Mouse (Mus musculus) kidney, embryonic 15.5 days (tissue): Measurements from ENCODE around the gene Zcchc24. TPM values are rescaled to one million over a fixed set of nuclear protein-coding genes. Genes with fewer than 3 reads are reported as not detected.

Experiments used
- ATAC-seq: fragments of 200-750 bp; cut with Nextera tagmentation; replicated peaks from 2 replicates; pipeline ENCODE4 v1.8.0; 2017; ENCODE audit warnings: moderate TSS enrichment; ENCODE audit not compliant: low FRiP score
- H3K27ac ChIP-seq: fragments of 300-500 bp; sonication (generic); 2 replicates; pipeline ENCODE4 v1.5.1; 2015; ENCODE audit warnings: mild to moderate bottlenecking, inconsistent platforms
- H3K27me3 ChIP-seq: fragments of 300-500 bp; sonication (generic); 2 replicates; pipeline ENCODE4 v1.6.1; 2015; ENCODE audit warnings: inconsistent platforms
- H3K36me3 ChIP-seq: fragments of 300-500 bp; sonication (generic); 2 replicates; pipeline ENCODE4 v1.6.1; 2015; ENCODE audit warnings: inconsistent platforms
- H3K4me1 ChIP-seq: fragments of 300-500 bp; sonication (generic); 2 replicates; pipeline ENCODE4 v1.6.1; 2015; ENCODE audit warnings: inconsistent platforms
- H3K4me2 ChIP-seq: fragments of 300-500 bp; sonication (generic); 2 replicates; pipeline ENCODE4 v1.6.1; 2015; ENCODE audit warnings: moderate library complexity, mild to moderate bottlenecking, inconsistent platforms
- H3K4me3 ChIP-seq: fragments of 300-500 bp; sonication (generic); replicated peaks from 2 replicates; pipeline ENCODE4 v1.5.1; 2015; ENCODE audit warnings: mild to moderate bottlenecking, inconsistent platforms
- H3K9ac ChIP-seq: fragments of 300-500 bp; sonication (generic); 2 replicates; pipeline ENCODE4 v1.6.1; 2015; ENCODE audit warnings: mild to moderate bottlenecking, inconsistent platforms
- H3K9me3 ChIP-seq: fragments of 300-500 bp; sonication (generic); replicated peaks from 2 replicates; pipeline ENCODE4 v1.6.1; 2016; ENCODE audit warnings: inconsistent platforms
- whole genome bisulfite sequencing: fragments of 180-500 bp; shearing (Covaris S2); methylation state at CpG from one replicate; pipeline ENCODE4 v1.1.7; 2015; ENCODE audit warnings: mixed read lengths; 5-methylcytosine and 5-hydroxymethylcytosine counted together
- polyA plus RNA-seq: library from polyadenylated mRNA; unstranded; fragments of >200 nt; fragmentation: Nextera tagmentation; extraction: Ambion mirVana; gene quantifications from 2 replicates; pipeline ENCODE4 v1.2.1, GENCODE M21; 2015

Gene Zcchc24
- polyA plus RNA-seq, 1 experiment from 2014 or later: 21.0 TPM

- Histone ChIP-seq H3K9me3 (no peaks in the 10 kb centered on the region), H3K4me3 (no peak overlapping the region), H3K27ac (no peak overlapping the region), H3K4me2 (no peak overlapping the region), H3K9ac (no peak overlapping the region), H3K36me3 (peaks cover 16% of the 10 kb centered on the region), H3K4me1 (peaks cover 41% of the 10 kb centered on the region), H3K27me3 (no peaks in the 10 kb centered on the region)
- ATAC-seq: no peak
- 68% methylated on average over 11 of the region's 11 CpGs for WGBS
These were observed 23.3 kb downstream of the Zcchc24 start for GRCm38 (mm10) chr14:25745365-25746184.

DNA sequence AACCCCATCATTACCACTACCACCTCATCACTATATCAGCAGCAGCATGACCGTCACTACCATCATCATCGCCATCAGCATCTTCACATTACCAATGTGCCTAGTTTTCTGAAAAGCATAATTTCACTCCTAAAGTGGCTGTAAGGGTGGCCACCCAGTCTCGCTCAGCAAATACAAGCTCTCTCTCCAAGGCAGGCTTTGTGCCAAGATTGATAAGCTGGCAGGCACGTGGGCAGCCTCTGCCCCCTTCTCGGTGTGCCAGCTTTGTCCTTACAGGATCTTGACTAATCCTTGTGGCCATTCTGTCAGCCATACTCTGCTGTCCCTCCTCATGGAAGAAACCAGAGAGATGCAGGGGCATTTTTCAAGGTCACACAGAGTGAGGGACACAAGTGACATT, 25.9 kb downstream of the Zcchc24 start:
- 88% methylated on average over 5 of the region's 5 CpGs for WGBS
- Histone ChIP-seq H3K36me3 (peaks cover 16% of the 10 kb centered on the region), H3K9ac (no peak overlapping the region)

DNA sequence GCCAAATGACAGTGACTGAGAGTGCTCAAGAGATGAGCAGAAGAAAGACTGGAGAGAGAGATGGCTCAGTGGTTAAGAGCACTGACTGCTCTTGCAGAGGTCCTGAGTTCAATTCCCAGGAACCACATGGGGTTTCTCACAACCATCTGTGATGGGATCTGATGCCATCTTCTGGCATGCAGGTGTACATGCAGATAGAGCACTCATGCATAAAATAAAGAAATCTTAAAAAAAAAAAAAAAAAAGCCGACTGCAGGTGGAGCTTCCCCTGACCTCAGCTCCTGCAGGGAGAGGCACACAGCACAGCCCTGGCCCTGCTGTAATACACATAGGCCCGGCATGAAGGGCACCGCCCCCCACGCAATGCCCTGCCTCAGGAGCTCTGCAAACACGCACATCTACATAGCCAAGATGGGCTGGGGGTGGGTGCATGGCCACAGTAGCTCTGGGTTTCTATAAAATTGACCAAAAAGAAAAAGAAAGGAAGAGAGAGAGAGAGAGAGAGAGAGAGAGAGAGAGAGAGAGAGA, 26.9 kb downstream of the Zcchc24 start:
- Histone ChIP-seq H3K27me3 (no peaks in the 10 kb centered on the region), H3K4me2 (no peak overlapping the region), H3K36me3 (peaks cover 16% of the 10 kb centered on the region), H3K4me3 (no peak overlapping the region), H3K9me3 (no peaks in the 10 kb centered on the region), H3K9ac (no peak overlapping the region), H3K4me1 (peaks cover 48% of the 10 kb centered on the region), H3K27ac (no peak overlapping the region)
- 58% methylated on average over 5 of the region's 5 CpGs for WGBS
- ATAC-seq: no peak

More for the DNA sequence above, 25.9 kb downstream of the Zcchc24 start:
- Histone ChIP-seq H3K27ac (no peak overlapping the region), H3K4me1 (peaks cover 46% of the 10 kb centered on the region), H3K4me3 (no peak overlapping the region), H3K4me2 (no peak overlapping the region), H3K27me3 (no peaks in the 10 kb centered on the region), H3K9me3 (no peaks in the 10 kb centered on the region)
- no peak for ATAC-seq

DNA sequence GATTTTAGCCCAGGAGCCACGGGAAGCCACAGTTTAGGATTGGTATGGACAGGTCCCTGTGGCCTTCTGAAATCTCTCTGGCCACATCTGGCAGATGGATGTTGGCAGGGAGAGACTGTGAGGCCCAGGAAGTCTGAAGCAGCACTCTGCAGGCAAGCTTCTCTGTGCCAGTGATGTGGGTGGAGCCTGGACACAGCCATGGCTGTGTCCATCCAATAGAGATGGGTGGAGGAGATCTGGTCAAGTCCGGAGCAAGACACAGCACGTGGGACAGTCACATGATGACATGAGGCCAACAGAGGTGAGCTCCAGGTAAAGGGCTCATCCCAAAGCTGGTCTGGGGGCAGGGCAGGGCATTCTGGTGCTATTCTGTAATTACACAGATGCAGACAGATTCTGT, 27.6 kb downstream of the Zcchc24 start:
- Histone ChIP-seq H3K4me1 (peaks cover 50% of the 10 kb centered on the region), H3K4me2 (no peak overlapping the region), H3K27me3 (no peaks in the 10 kb centered on the region), H3K9me3 (no peaks in the 10 kb centered on the region), H3K4me3 (no peak overlapping the region), H3K36me3 (peaks cover 11% of the 10 kb centered on the region; the same call in 1 of the 2 replicates), H3K27ac (no peak overlapping the region), H3K9ac (no peak overlapping the region)
- 78% methylated on average over 3 of the region's 3 CpGs for WGBS
- ATAC-seq: no peak

DNA sequence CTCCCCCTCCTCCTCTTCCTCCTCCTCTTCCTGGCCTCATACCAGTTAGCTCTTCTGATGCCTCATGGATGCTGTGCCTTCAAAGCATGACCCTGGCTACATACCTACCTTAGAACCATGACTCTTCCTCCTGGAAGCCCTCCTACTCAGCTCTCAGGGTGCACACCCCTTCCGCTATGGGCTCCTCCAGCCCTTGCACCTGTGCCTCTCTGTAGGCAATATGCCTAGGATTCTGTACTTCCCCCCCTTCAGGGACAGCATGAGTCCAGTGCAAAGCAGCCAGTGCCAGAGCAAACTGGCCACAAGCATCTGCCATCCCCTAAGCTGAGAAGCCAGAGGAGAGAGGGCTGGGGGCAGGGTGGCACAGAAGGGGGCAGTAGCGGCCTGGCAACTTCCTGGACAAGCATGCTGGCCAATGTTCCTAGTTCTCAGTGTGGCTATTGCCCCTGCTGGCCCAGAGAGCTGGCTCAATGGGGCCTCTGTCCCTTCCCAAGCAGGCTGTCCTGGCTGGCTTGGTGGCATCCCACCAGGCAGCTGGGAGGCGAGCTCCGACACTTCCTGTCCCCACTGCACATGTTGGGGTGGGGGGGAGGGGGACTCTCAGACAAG, 28.8 kb downstream of the Zcchc24 start:
- Histone ChIP-seq H3K27me3 (no peaks in the 10 kb centered on the region), H3K9me3 (no peaks in the 10 kb centered on the region), H3K36me3 (peaks cover 9% of the 10 kb centered on the region; the same call in 1 of the 2 replicates), H3K4me2 (no peak overlapping the region), H3K27ac (no peak overlapping the region), H3K4me3 (no peak overlapping the region), H3K9ac (no peak overlapping the region), H3K4me1 (peaks cover 61% of the 10 kb centered on the region)
- 72% methylated on average over 4 of the region's 4 CpGs for WGBS
- no peak for ATAC-seq

GRCm38 (mm10) chr14:25738591-25739001, 30.2 kb downstream of the Zcchc24 start:
- Histone ChIP-seq H3K4me1 (peaks cover 70% of the 10 kb centered on the region), H3K4me2 (no peak overlapping the region), H3K36me3 (no peaks in the 10 kb centered on the region), H3K4me3 (no peak overlapping the region), H3K27me3 (no peaks in the 10 kb centered on the region), H3K9ac (no peak overlapping the region), H3K27ac (peak overlapping the region; percentile 33; the same call in 1 of the 2 replicates), H3K9me3 (no peaks in the 10 kb centered on the region)
- ATAC-seq: peak; percentile 34; the same call in 1 of the 2 replicates
- WGBS: 37% methylated on average over 14 of the region's 14 CpGs

DNA sequence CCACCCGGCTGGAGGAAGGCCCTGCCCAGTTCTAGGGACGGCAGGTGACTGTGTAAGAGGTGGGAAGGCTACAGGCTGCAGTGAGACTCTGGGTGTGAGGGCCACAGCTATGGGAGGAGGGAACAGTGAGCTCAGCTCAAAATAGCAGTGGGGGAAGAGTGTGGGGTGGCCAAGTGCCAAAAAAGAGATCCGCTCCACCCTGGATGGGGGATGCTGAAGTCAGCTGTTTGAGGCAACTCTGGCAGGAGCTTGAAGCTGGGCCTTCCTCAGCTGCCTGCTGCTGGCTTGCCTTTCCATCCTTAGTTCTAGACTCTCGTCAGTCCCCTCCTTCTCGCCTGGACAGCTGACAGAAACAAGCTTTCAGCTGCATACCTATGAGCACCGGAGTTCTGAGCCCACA, 32.2 kb downstream of the Zcchc24 start:
- no peak; the same call in 1 of the 2 replicates for ATAC-seq
- WGBS: 45% methylated on average over 6 of the region's 6 CpGs
- Histone ChIP-seq H3K4me2 (no peak overlapping the region), H3K27me3 (no peaks in the 10 kb centered on the region), H3K9ac (no peak overlapping the region), H3K27ac (peak overlapping the region; percentile 76), H3K9me3 (no peaks in the 10 kb centered on the region), H3K4me3 (no peak overlapping the region), H3K4me1 (peaks cover 68% of the 10 kb centered on the region), H3K36me3 (no peaks in the 10 kb centered on the region)

DNA sequence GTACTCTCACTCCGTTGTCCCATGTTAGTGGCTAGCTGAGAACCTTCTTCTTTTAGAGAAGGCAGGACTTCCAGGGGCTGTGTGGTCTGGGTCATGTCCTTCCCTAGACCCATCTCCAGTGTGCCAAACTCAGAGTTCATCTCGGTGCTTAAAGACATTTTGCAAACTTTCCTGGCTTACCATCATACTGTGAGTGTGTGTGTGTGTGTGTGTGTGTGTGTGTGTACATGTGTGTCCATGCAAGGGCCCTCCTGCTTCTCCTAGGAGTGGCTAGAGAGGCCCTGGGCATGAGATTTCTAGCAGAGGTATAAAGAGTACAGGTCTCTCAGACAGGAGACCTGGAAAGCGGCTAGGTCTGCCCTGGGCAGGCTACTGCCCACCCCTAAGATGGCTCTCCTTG, 32.7 kb downstream of the Zcchc24 start:
- H3K9ac ChIP-seq: no peak overlapping the region
- no peaks in the 10 kb centered on the region for H3K9me3 ChIP-seq
- H3K27me3 ChIP-seq: no peaks in the 10 kb centered on the region
- H3K36me3 ChIP-seq: no peaks in the 10 kb centered on the region
- 64% methylated on average over 3 of the region's 3 CpGs for WGBS
- no peak for ATAC-seq
- H3K4me2 ChIP-seq: no peak overlapping the region
- peak overlapping the region; percentile 76 for H3K27ac ChIP-seq
- H3K4me3 ChIP-seq: no peak overlapping the region
- H3K4me1 ChIP-seq: peaks cover 68% of the 10 kb centered on the region

GRCm38 (mm10) chr14:25734736-25735716, 33.8 kb downstream of the Zcchc24 start:
- peaks cover 57% of the 10 kb centered on the region for H3K4me1 ChIP-seq
- WGBS: 27% methylated on average over 17 of the region's 17 CpGs
- ATAC-seq: peak; percentile 59; the same call in 1 of the 2 replicates

GRCm38 (mm10) chr14:25727149-25727510, 41.7 kb downstream of the Zcchc24 start:
- WGBS: 76% methylated on average over 5 of the region's 5 CpGs
- H3K4me3 ChIP-seq: no peak overlapping the region
- H3K4me1 ChIP-seq: peaks cover 35% of the 10 kb centered on the region
- H3K27ac ChIP-seq: no peak overlapping the region
- H3K4me2 ChIP-seq: no peak overlapping the region
- ATAC-seq: no peak
- no peaks in the 10 kb centered on the region for H3K9me3 ChIP-seq
- no peaks in the 10 kb centered on the region for H3K27me3 ChIP-seq
- H3K9ac ChIP-seq: no peak overlapping the region
- no peaks in the 10 kb centered on the region for H3K36me3 ChIP-seq

More at GRCm38 (mm10) chr14:25734736-25735716, 33.8 kb downstream of the Zcchc24 start:
- H3K9ac ChIP-seq: no peak overlapping the region
- no peak overlapping the region for H3K4me3 ChIP-seq
- H3K36me3 ChIP-seq: no peaks in the 10 kb centered on the region
- no peaks in the 10 kb centered on the region for H3K9me3 ChIP-seq
- H3K27ac ChIP-seq: peak overlapping the region; percentile 76
- no peaks in the 10 kb centered on the region for H3K27me3 ChIP-seq
- H3K4me2 ChIP-seq: no peak overlapping the region
